ENCODE assay signal across 27 mouse cellular contexts in the genomic region with DNA sequence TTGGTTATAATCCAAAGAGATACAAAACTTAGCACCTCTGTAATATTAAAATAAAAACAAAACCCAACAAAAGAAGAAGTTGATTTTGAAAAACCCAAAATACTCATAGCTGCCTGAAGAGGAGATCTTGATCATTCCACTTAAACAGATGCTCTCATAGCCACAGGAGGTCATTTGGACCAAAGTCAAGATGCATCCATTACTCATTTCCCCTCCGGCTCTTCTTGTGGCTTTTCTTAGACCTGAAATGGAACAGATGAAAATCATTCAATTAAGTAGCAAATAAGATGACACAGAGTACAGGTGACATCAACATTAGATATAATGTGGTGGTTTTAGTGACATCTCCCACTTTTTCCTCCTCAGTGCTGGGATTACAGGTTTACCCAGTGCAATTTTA. TPM values are rescaled to one million over a fixed set of nuclear protein-coding genes. Genes with fewer than 3 reads are reported as not detected.
DNase-seq lines count a peak whose midpoint lies in the region; ATAC-seq lines count a peak whose summit lies in the region.
"Had no signal": no experiment of that assay in that cellular context is flagged by ENCODE, and none has a peak within 500 bp of the region (broad histone marks: within the 10 kb centered on the region; RNA-seq: fewer than 3 reads in every experiment).

No protein-coding gene starts in this region.

- peak; percentile 13 to 23 for DNase-seq in cerebellum, postnatal 10 days
- no peak for DNase-seq in cerebellum, adult 9-11 months
- DNase-seq in 3T3-L1 (ENCODE audit: low read depth, low spot score) = peak; percentile 62
- DNase-seq in Muller cell, postnatal 12 days (ENCODE audit: inconsistent ontology term) = peak; percentile 17
- peak; percentile 44 for DNase-seq in brain, adult 2 months (ENCODE audit: low read depth, low spot score)
- DNase-seq in hindbrain, embryonic 14.5 days (ENCODE audit: low spot score) = no peak
- DNase-seq in right cerebral cortex, adult 18-20 months = no peak
- DNase-seq: adrenal gland, adult 2 months; adrenal gland, postnatal 14 days; B cell, adult 2 months; gastrocnemius, postnatal 25 days; heart, adult 18-20 months; heart, postnatal 10 days; heart, postnatal 36 days; kidney, adult 11 months; kidney, adult 8-10 months had no signal

- H3K4me2 ChIP-seq in hindbrain, embryonic 14.5 days (replicated peaks) = no peak overlapping the region
- H3K4me2 ChIP-seq: embryonic facial prominence, embryonic 12.5 days; embryonic facial prominence, embryonic 15.5 days; forebrain, embryonic 12.5 days; forebrain, embryonic 15.5 days; heart, embryonic 12.5 days; heart, embryonic 15.5 days; hindbrain, embryonic 13.5 days had no signal

- H3K36me3 ChIP-seq in hindbrain, embryonic 14.5 days (replicated peaks; ENCODE audit: control insufficient read depth, insufficient read depth) = peaks cover 98% of the 10 kb centered on the region

- H3K27me3 ChIP-seq in hindbrain, embryonic 14.5 days (ENCODE audit: control insufficient read depth, insufficient read depth, low read length) = no peaks in the 10 kb centered on the region
- H3K27me3 ChIP-seq: CH12.LX; embryonic facial prominence, embryonic 12.5 days; embryonic facial prominence, embryonic 15.5 days; forebrain, embryonic 12.5 days; forebrain, embryonic 15.5 days; heart, embryonic 12.5 days; heart, embryonic 15.5 days; hindbrain, embryonic 13.5 days had no signal

- WGBS in hindbrain, embryonic 14.5 days = 76% methylated on average over 1 of the region's 1 CpGs

- no peaks in the 10 kb centered on the region for H3K4me1 ChIP-seq in hindbrain, embryonic 14.5 days (replicated peaks; ENCODE audit: control insufficient read depth, insufficient read depth, low read length)
- H3K4me1 ChIP-seq: embryonic facial prominence, embryonic 12.5 days; embryonic facial prominence, embryonic 15.5 days; forebrain, embryonic 12.5 days; forebrain, embryonic 15.5 days; heart, embryonic 12.5 days; heart, embryonic 15.5 days; hindbrain, embryonic 10.5 days; hindbrain, embryonic 13.5 days had no signal

- H3K27ac ChIP-seq in hindbrain, embryonic 14.5 days = no peak overlapping the region
- H3K27ac ChIP-seq: embryonic facial prominence, embryonic 12.5 days; embryonic facial prominence, embryonic 15.5 days; forebrain, embryonic 12.5 days; forebrain, embryonic 15.5 days; heart, embryonic 15.5 days; hindbrain, embryonic 10.5 days; hindbrain, embryonic 13.5 days had no signal

- H3K9me3 ChIP-seq in hindbrain, embryonic 14.5 days (ENCODE audit: control insufficient read depth, low read length) = no peaks in the 10 kb centered on the region
- H3K9me3 ChIP-seq: embryonic facial prominence, embryonic 12.5 days; embryonic facial prominence, embryonic 15.5 days; forebrain, embryonic 12.5 days; forebrain, embryonic 15.5 days; G1E; heart, embryonic 12.5 days; heart, embryonic 15.5 days; hindbrain, embryonic 10.5 days; hindbrain, embryonic 13.5 days had no signal

- no peak for ATAC-seq in hindbrain, embryonic 14.5 days (ENCODE audit: low FRiP score)
- ATAC-seq: forebrain, embryonic 15.5 days had no signal

- H3K9ac ChIP-seq in hindbrain, embryonic 14.5 days = no peak overlapping the region
- H3K9ac ChIP-seq: embryonic facial prominence, embryonic 12.5 days; embryonic facial prominence, embryonic 15.5 days; forebrain, embryonic 12.5 days; forebrain, embryonic 15.5 days; heart, embryonic 12.5 days; heart, embryonic 15.5 days; hindbrain, embryonic 13.5 days had no signal

- no peak overlapping the region for H3K4me3 ChIP-seq in hindbrain, embryonic 14.5 days (replicated peaks; ENCODE audit: low read length)
- H3K4me3 ChIP-seq: embryonic facial prominence, embryonic 12.5 days; embryonic facial prominence, embryonic 15.5 days; erythroblast, embryonic 14.5 days; forebrain, embryonic 12.5 days; forebrain, embryonic 15.5 days; heart, embryonic 12.5 days; heart, embryonic 15.5 days; hindbrain, embryonic 10.5 days; hindbrain, embryonic 13.5 days had no signal

RNA-seq across cellular contexts. Expression of gene Prpf38a, which starts 14.1 kb away (rescaled TPM):
- 77.0 and 79.6 TPM in 2 replicates for polyA plus RNA-seq in hindbrain, embryonic 14.5 days (2014; fragmentation: Nextera tagmentation; extraction: Ambion mirVana)

RNA-seq across cellular contexts. Expression of gene Orc1, which starts 14.2 kb away (rescaled TPM):
- 1.0 and 2.1 TPM in 2 replicates for polyA plus RNA-seq in hindbrain, embryonic 14.5 days (2014; fragmentation: Nextera tagmentation; extraction: Ambion mirVana)

RNA-seq across cellular contexts. Expression of gene Cc2d1b, which starts 54.7 kb away (rescaled TPM):
- 15.5 and 17.6 TPM in 2 replicates for polyA plus RNA-seq in hindbrain, embryonic 14.5 days (2014; fragmentation: Nextera tagmentation; extraction: Ambion mirVana)

Comparison
In these comparisons a context has a peak if more than half of its experiments do, and no peak if none do; other contexts are left out.
1. DNase-seq: peak in cerebellum, postnatal 10 days (2 of 2), 3T3-L1 (single experiment), Muller cell, postnatal 12 days (single experiment) and brain, adult 2 months (single experiment); none in cerebellum, adult 9-11 months (single experiment), hindbrain, embryonic 14.5 days (single experiment) and right cerebral cortex, adult 18-20 months (single experiment).